Mouse (Mus musculus) ES-Bruce4 (cell line): ENCODE measurements around the gene Gm6583. TPM values are rescaled to one million over a fixed set of nuclear protein-coding genes. Genes with fewer than 3 reads are reported as not detected.
A peak's percentile ranks its signal among the peaks of the same experiment; 100 is the strongest.

ENCODE experiments used
- H3K27ac ChIP-seq: 2 replicates; pipeline ENCODE4 v1.5.1; 2012; ENCODE audit warnings: low read length, inconsistent platforms; ENCODE audit not compliant: insufficient read depth
- H3K27me3 ChIP-seq: 2 replicates; pipeline ENCODE4 v1.6.1; 2012; ENCODE audit warnings: mild to moderate bottlenecking, low read length, inconsistent platforms; ENCODE audit not compliant: control insufficient read depth, poor library complexity, insufficient read depth, severe bottlenecking
- H3K36me3 ChIP-seq: 2 replicates; pipeline ENCODE4 v1.6.1; 2012; ENCODE audit warnings: inconsistent platforms, mild to moderate bottlenecking, low read length, moderate library complexity; ENCODE audit not compliant: control insufficient read depth, poor library complexity, insufficient read depth, severe bottlenecking
- H3K4me1 ChIP-seq: one replicate; pipeline ENCODE4 v1.8.1; 2011; ENCODE audit warnings: low read length; ENCODE audit not compliant: control insufficient read depth, insufficient read depth
- H3K4me3 ChIP-seq: 2 replicates; pipeline ENCODE4 v1.5.1; 2011; ENCODE audit warnings: low read depth, mild to moderate bottlenecking, low read length
- H3K9ac ChIP-seq: 2 replicates; pipeline ENCODE4 v1.6.1; 2012; ENCODE audit warnings: low read depth, mild to moderate bottlenecking, inconsistent platforms; ENCODE audit not compliant: poor library complexity, severe bottlenecking
- H3K9me3 ChIP-seq: replicated peaks from 2 replicates; pipeline ENCODE4 v1.6.1; 2012; ENCODE audit warnings: mild to moderate bottlenecking, low read length, inconsistent platforms; ENCODE audit not compliant: control insufficient read depth, poor library complexity, insufficient read depth, severe bottlenecking
- CTCF ChIP-seq: IDR thresholded peaks from one replicate; pipeline ENCODE4 v1.8.1; 2011; ENCODE audit warnings: low read depth, low read length
- EP300 ChIP-seq: IDR thresholded peaks from 2 replicates; pipeline ENCODE4 v1.6.1; 2011; ENCODE audit warnings: low read depth, low read length; ENCODE audit not compliant: insufficient read depth
- POLR2A ChIP-seq: IDR thresholded peaks from one replicate; pipeline ENCODE4 v1.8.1; 2011; ENCODE audit warnings: low read length; ENCODE audit not compliant: insufficient read depth
- polyA plus RNA-seq: library from polyadenylated mRNA; stranded (reverse); fragments of >200 nt; gene quantifications from 2 replicates; pipeline ENCODE4 v1.2.4, GENCODE M21; 2011; ENCODE audit warnings: low read depth; ENCODE audit not compliant: missing spikeins, insufficient read depth, insufficient read length

Gene Gm6583
- polyA plus RNA-seq, 1 experiment: not detected

GRCm38 (mm10) chr5:112393741-112394414 lies 38.0 kb upstream of the Gm6583 start:
- no peak overlapping the region for H3K27ac ChIP-seq
- no peaks in the 10 kb centered on the region for H3K4me1 ChIP-seq

GRCm38 (mm10) chr5:112391676-112392323 lies 36.0 kb upstream of the Gm6583 start:
- Histone ChIP-seq H3K27me3 (no peaks in the 10 kb centered on the region), H3K27ac (no peak overlapping the region)
- TF ChIP-seq CTCF (no peak), POLR2A (no peak), EP300 (no peak)

More at GRCm38 (mm10) chr5:112393741-112394414, 38.0 kb upstream of the Gm6583 start:
- Histone ChIP-seq H3K9ac (peak overlapping the region; percentile 30), H3K9me3 (no peaks in the 10 kb centered on the region), H3K27me3 (no peaks in the 10 kb centered on the region), H3K4me3 (peak overlapping the region; percentile 76), H3K36me3 (no peaks in the 10 kb centered on the region)
- TF ChIP-seq POLR2A: no peak
- no peak for TF ChIP-seq EP300
- no peak for TF ChIP-seq CTCF

GRCm38 (mm10) chr5:112391002-112391401 lies 35.2 kb upstream of the Gm6583 start:
- no peak overlapping the region for H3K27ac ChIP-seq
- no peak overlapping the region for H3K9ac ChIP-seq
- no peaks in the 10 kb centered on the region for H3K27me3 ChIP-seq
- H3K36me3 ChIP-seq: no peaks in the 10 kb centered on the region
- H3K9me3 ChIP-seq: no peaks in the 10 kb centered on the region
- H3K4me3 ChIP-seq: peak overlapping the region; percentile 26
- TF ChIP-seq EP300 (no peak), POLR2A (no peak), CTCF (no peak)
- no peaks in the 10 kb centered on the region for H3K4me1 ChIP-seq

More at GRCm38 (mm10) chr5:112391676-112392323, 36.0 kb upstream of the Gm6583 start:
- no peaks in the 10 kb centered on the region for H3K9me3 ChIP-seq
- H3K4me3 ChIP-seq: peak overlapping the region; percentile 26
- no peaks in the 10 kb centered on the region for H3K4me1 ChIP-seq
- no peak overlapping the region for H3K9ac ChIP-seq
- no peaks in the 10 kb centered on the region for H3K36me3 ChIP-seq

GRCm38 (mm10) chr5:112389352-112389751 lies 33.5 kb upstream of the Gm6583 start:
- H3K36me3 ChIP-seq: no peaks in the 10 kb centered on the region
- H3K9ac ChIP-seq: no peak overlapping the region
- no peak overlapping the region for H3K4me3 ChIP-seq
- H3K27ac ChIP-seq: no peak overlapping the region
- no peaks in the 10 kb centered on the region for H3K27me3 ChIP-seq
- H3K9me3 ChIP-seq: no peaks in the 10 kb centered on the region
- no peak for TF ChIP-seq POLR2A
- TF ChIP-seq CTCF: no peak
- no peak for TF ChIP-seq EP300
- no peaks in the 10 kb centered on the region for H3K4me1 ChIP-seq

GRCm38 (mm10) chr5:112385973-112386372 lies 30.1 kb upstream of the Gm6583 start:
- Histone ChIP-seq H3K27me3 (no peaks in the 10 kb centered on the region), H3K9me3 (no peaks in the 10 kb centered on the region), H3K9ac (no peak overlapping the region), H3K4me3 (no peak overlapping the region), H3K4me1 (no peaks in the 10 kb centered on the region), H3K36me3 (no peaks in the 10 kb centered on the region), H3K27ac (no peak overlapping the region)
- no peak for TF ChIP-seq POLR2A
- TF ChIP-seq EP300: no peak
- TF ChIP-seq CTCF: no peak
